ENCODE assay signal across 27 mouse cellular contexts in genomic region chr1:167758208-167758607, GRCm38 (mm10).
DNase-seq lines count a peak whose midpoint lies in the region; ATAC-seq and TF ChIP-seq lines count a peak whose summit lies in the region.
"Had no signal": no experiment of that assay in that cellular context is flagged by ENCODE, and none has a peak within 500 bp of the region (broad histone marks: within the 10 kb centered on the region; RNA-seq: fewer than 3 reads in every experiment).

No protein-coding gene starts in this region.

- peaks cover 29% of the 10 kb centered on the region for H3K4me1 ChIP-seq in midbrain, embryonic 12.5 days
- peaks cover 19% of the 10 kb centered on the region for H3K4me1 ChIP-seq in midbrain, embryonic 16.5 days (ENCODE audit: control insufficient read depth, insufficient read depth, low read length)
- H3K4me1 ChIP-seq in embryonic facial prominence, embryonic 10.5 days, result peaks cover 68% of the 10 kb centered on the region
- H3K4me1 ChIP-seq in neural tube, embryonic 12.5 days, result peaks cover 37% of the 10 kb centered on the region
- H3K4me1 ChIP-seq: heart, embryonic 13.5 days; liver, embryonic 15.5 days had no signal

- DNase-seq in brain, embryonic 14.5 days (ENCODE audit: low read depth), result peak; percentile 45
- DNase-seq in embryonic facial prominence, embryonic 10.5 days (ENCODE audit: low spot score), result peak; percentile 25
- no peak for DNase-seq in ovary, postnatal 36 days (ENCODE audit: low spot score)
- DNase-seq in frontal cortex, postnatal 25 days (ENCODE audit: low spot score in 2 of 2), result no peak
- DNase-seq: adrenal gland, adult 8-10 months; cerebellum, adult 11 months; cerebellum, adult 9-10 months; embryo, embryonic 11 days; gastrocnemius, adult 2 months; heart, adult 2 months; heart, postnatal 10 days; kidney, adult 8-10 months; kidney, postnatal 14 days; lung, embryonic 14.5 days; lung, postnatal 14 days; thymus, postnatal 4 days had no signal

- no peaks in the 10 kb centered on the region for H3K9me3 ChIP-seq in midbrain, embryonic 12.5 days
- no peaks in the 10 kb centered on the region for H3K9me3 ChIP-seq in midbrain, embryonic 16.5 days (replicated peaks; ENCODE audit: control insufficient read depth, low read length, poor library complexity, severe bottlenecking)
- H3K9me3 ChIP-seq in embryonic facial prominence, embryonic 10.5 days, result no peaks in the 10 kb centered on the region
- H3K9me3 ChIP-seq in neural tube, embryonic 12.5 days, result no peaks in the 10 kb centered on the region
- H3K9me3 ChIP-seq: embryonic facial prominence, embryonic 13.5 days; forebrain, embryonic 10.5 days; forebrain, embryonic 15.5 days; heart, embryonic 13.5 days; limb, embryonic 12.5 days; liver, embryonic 15.5 days had no signal

- ATAC-seq in midbrain, embryonic 12.5 days (ENCODE audit: low FRiP score, low read depth), result no peak
- ATAC-seq in midbrain, embryonic 16.5 days, result no peak
- ATAC-seq in neural tube, embryonic 12.5 days (ENCODE audit: low FRiP score, low read depth), result peak; percentile 39; the same call in 1 of the 2 replicates
- ATAC-seq: forebrain, embryonic 15.5 days had no signal

- no peak for TF ChIP-seq CTCF in brain, embryonic 14.5 days (IDR thresholded peaks at IDR 0.05; ENCODE audit: borderline replicate concordance, extremely low read depth, insufficient read depth, insufficient read length)

- H3K36me3 ChIP-seq in midbrain, embryonic 12.5 days, result no peaks in the 10 kb centered on the region
- no peaks in the 10 kb centered on the region for H3K36me3 ChIP-seq in midbrain, embryonic 16.5 days (ENCODE audit: control insufficient read depth, insufficient read depth, low read length)
- no peaks in the 10 kb centered on the region for H3K36me3 ChIP-seq in embryonic facial prominence, embryonic 10.5 days (replicated peaks)
- no peaks in the 10 kb centered on the region for H3K36me3 ChIP-seq in neural tube, embryonic 12.5 days
- H3K36me3 ChIP-seq: embryonic facial prominence, embryonic 13.5 days; forebrain, embryonic 10.5 days; forebrain, embryonic 15.5 days; heart, embryonic 13.5 days; limb, embryonic 12.5 days; liver, embryonic 15.5 days had no signal

- no peak overlapping the region for H3K4me2 ChIP-seq in midbrain, embryonic 12.5 days (replicated peaks)
- no peak overlapping the region for H3K4me2 ChIP-seq in midbrain, embryonic 16.5 days (ENCODE audit: low read length)
- H3K4me2 ChIP-seq in neural tube, embryonic 12.5 days (replicated peaks), result no peak overlapping the region
- H3K4me2 ChIP-seq: embryonic facial prominence, embryonic 13.5 days; forebrain, embryonic 15.5 days; heart, embryonic 13.5 days; limb, embryonic 12.5 days; liver, embryonic 15.5 days; lung, embryonic 14.5 days had no signal

- H3K27me3 ChIP-seq in midbrain, embryonic 12.5 days, result peaks cover 98% of the 10 kb centered on the region
- peaks cover 15% of the 10 kb centered on the region for H3K27me3 ChIP-seq in midbrain, embryonic 16.5 days (ENCODE audit: control insufficient read depth, insufficient read depth, low read depth, low read length)
- peaks cover 59% of the 10 kb centered on the region for H3K27me3 ChIP-seq in embryonic facial prominence, embryonic 10.5 days (replicated peaks; ENCODE audit: low read depth, poor library complexity, severe bottlenecking)
- H3K27me3 ChIP-seq in neural tube, embryonic 12.5 days (replicated peaks), result peaks cover 51% of the 10 kb centered on the region
- H3K27me3 ChIP-seq: CH12.LX; liver, embryonic 15.5 days had no signal

- H3K9ac ChIP-seq in midbrain, embryonic 12.5 days (replicated peaks), result no peak overlapping the region
- H3K9ac ChIP-seq in midbrain, embryonic 16.5 days (ENCODE audit: low read depth, low read length), result no peak overlapping the region
- H3K9ac ChIP-seq in neural tube, embryonic 12.5 days, result no peak overlapping the region
- H3K9ac ChIP-seq: embryonic facial prominence, embryonic 13.5 days; forebrain, embryonic 15.5 days; heart, embryonic 13.5 days; limb, embryonic 12.5 days; liver, embryonic 15.5 days; lung, embryonic 14.5 days had no signal

- TF ChIP-seq POLR2A in brain, embryonic 14.5 days (IDR thresholded peaks at IDR 0.05; ENCODE audit: borderline replicate concordance, extremely low read depth, insufficient read depth, insufficient read length, poor library complexity, severe bottlenecking), result no peak

- 66% methylated on average over 8 of the region's 8 CpGs for WGBS in midbrain, embryonic 12.5 days
- WGBS in midbrain, embryonic 16.5 days, result 61% methylated on average over 8 of the region's 8 CpGs
- WGBS in embryonic facial prominence, embryonic 10.5 days, result 62% methylated on average over 8 of the region's 8 CpGs
- WGBS in neural tube, embryonic 12.5 days, result 17% methylated on average over 8 of the region's 8 CpGs

- no peak overlapping the region for H3K4me3 ChIP-seq in midbrain, embryonic 12.5 days
- no peak overlapping the region for H3K4me3 ChIP-seq in midbrain, embryonic 16.5 days (ENCODE audit: low read depth, low read length)
- H3K4me3 ChIP-seq in embryonic facial prominence, embryonic 10.5 days, result no peak overlapping the region
- H3K4me3 ChIP-seq in neural tube, embryonic 12.5 days, result no peak overlapping the region
- H3K4me3 ChIP-seq: embryonic facial prominence, embryonic 13.5 days; forebrain, embryonic 10.5 days; forebrain, embryonic 15.5 days; gastrocnemius, adult 2 months; heart, adult 2 months; heart, embryonic 13.5 days; limb, embryonic 12.5 days; liver, embryonic 15.5 days; myocyte had no signal

- 0 out of 2 replicates have a peak overlapping the region, but pooled peaks have one; percentile 36 for H3K27ac ChIP-seq in midbrain, embryonic 12.5 days (replicated peaks)
- no peak overlapping the region for H3K27ac ChIP-seq in midbrain, embryonic 16.5 days (ENCODE audit: low read length)
- H3K27ac ChIP-seq in embryonic facial prominence, embryonic 10.5 days (replicated peaks), result no peak overlapping the region
- H3K27ac ChIP-seq in neural tube, embryonic 12.5 days, result no peak overlapping the region
- H3K27ac ChIP-seq: embryonic facial prominence, embryonic 13.5 days; forebrain, embryonic 10.5 days; forebrain, embryonic 15.5 days; gastrocnemius, adult 2 months; heart, adult 2 months; heart, embryonic 13.5 days; limb, embryonic 12.5 days; liver, embryonic 15.5 days had no signal

Comparison
In these comparisons a context has a peak if more than half of its experiments do, and no peak if none do; other contexts are left out.
1. DNase-seq: peak in brain, embryonic 14.5 days (single experiment) and embryonic facial prominence, embryonic 10.5 days (single experiment); none in ovary, postnatal 36 days (single experiment) and frontal cortex, postnatal 25 days (0 of 2).